ENCODE assay signal across 19 mouse cellular contexts in the genomic region with DNA sequence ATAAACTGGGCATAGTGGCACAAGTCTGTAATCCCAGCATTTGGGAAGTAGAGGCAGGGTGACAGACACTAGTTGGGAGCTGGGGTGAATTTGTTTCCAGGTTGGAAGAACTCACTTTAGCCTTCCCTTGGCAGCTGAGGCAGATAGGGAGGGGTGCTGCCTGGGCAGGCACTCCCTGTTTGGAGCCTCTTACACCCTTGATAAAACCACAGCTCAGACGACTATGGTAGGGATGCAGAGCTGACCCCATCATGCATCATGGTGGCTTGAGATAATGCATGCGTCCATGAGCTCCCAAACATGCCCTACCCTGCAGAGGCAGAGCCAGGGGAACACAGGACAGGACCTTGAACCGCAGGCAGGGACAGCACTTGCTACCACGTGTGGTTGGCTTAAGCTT.
A peak's percentile ranks its signal among the peaks of the same experiment; 100 is the strongest.
DNase-seq lines count a peak whose midpoint lies in the region; ATAC-seq and TF ChIP-seq lines count a peak whose summit lies in the region.
"Had no signal": no experiment of that assay in that cellular context is flagged by ENCODE, and none has a peak within 500 bp of the region (broad histone marks: within the 10 kb centered on the region; RNA-seq: fewer than 3 reads in every experiment).

No protein-coding gene starts in this region.

- no peak overlapping the region for H3K9ac ChIP-seq in liver, embryonic 14.5 days (replicated peaks)
- H3K9ac ChIP-seq: forebrain, embryonic 15.5 days; heart, embryonic 15.5 days; hindbrain, embryonic 13.5 days had no signal

- no peaks in the 10 kb centered on the region for H3K36me3 ChIP-seq in liver, embryonic 14.5 days (replicated peaks; ENCODE audit: control insufficient read depth, insufficient read depth, low read depth)

- TF ChIP-seq CTCF in liver, embryonic 14.5 days (IDR thresholded peaks at IDR 0.05; ENCODE audit: low read depth), result no peak

- no peak for TF ChIP-seq EP300 in liver, embryonic 14.5 days (IDR thresholded peaks at IDR 0.05; ENCODE audit: low read depth)

- H3K27me3 ChIP-seq in liver, embryonic 14.5 days (ENCODE audit: control insufficient read depth, insufficient read depth, low read length), result no peaks in the 10 kb centered on the region
- H3K27me3 ChIP-seq: forebrain, embryonic 15.5 days; heart, embryonic 15.5 days; hindbrain, embryonic 13.5 days had no signal

- DNase-seq in c-Kit-positive CD71-positive TER-119-positive erythroid progenitor cells, embryonic 14.5 days (ENCODE audit: low spot score), result peak; percentile 18
- DNase-seq in liver, embryonic 14.5 days (ENCODE audit: low read depth in 3 of 3, low spot score in 3 of 3), result peak in 2 of 3 experiments; percentile 27 to 28
- DNase-seq in gastrocnemius, postnatal 4 days (ENCODE audit: low spot score in 2 of 2), result no peak
- no peak for DNase-seq in testis, postnatal 14 days (ENCODE audit: low spot score)
- DNase-seq: adrenal gland, postnatal 14 days; cerebellum, adult 18-20 months; cerebellum, adult 9-11 months; cerebellum, postnatal 36 days; gastrocnemius, postnatal 36 days; heart, postnatal 14 days had no signal

- whole genome bisulfite sequencing in liver, embryonic 14.5 days (ENCODE audit: insufficient replicate concordance), result 39% methylated on average over 4 of the region's 4 CpGs

- H3K27ac ChIP-seq in liver, embryonic 14.5 days, result no peak overlapping the region
- H3K27ac ChIP-seq: embryonic facial prominence, embryonic 10.5 days; forebrain, embryonic 15.5 days; heart, embryonic 15.5 days; hindbrain, embryonic 13.5 days; hindbrain, postnatal 0 days had no signal

- no peaks in the 10 kb centered on the region for H3K9me3 ChIP-seq in liver, embryonic 14.5 days (ENCODE audit: control insufficient read depth, low read length)
- H3K9me3 ChIP-seq: embryonic facial prominence, embryonic 10.5 days; forebrain, embryonic 15.5 days; heart, embryonic 15.5 days; hindbrain, embryonic 13.5 days had no signal

- H3K4me3 ChIP-seq in liver, embryonic 14.5 days (ENCODE audit: insufficient read depth in 1 of 2, low read depth in 2 of 2, low read length in 2 of 2), result no peak overlapping the region
- H3K4me3 ChIP-seq: embryonic facial prominence, embryonic 10.5 days; erythroblast, embryonic 14.5 days; forebrain, embryonic 15.5 days; heart, embryonic 15.5 days; hindbrain, embryonic 13.5 days had no signal

- H3K4me2 ChIP-seq in liver, embryonic 14.5 days (ENCODE audit: low read depth), result no peak overlapping the region
- H3K4me2 ChIP-seq: forebrain, embryonic 15.5 days; heart, embryonic 11.5 days; heart, embryonic 15.5 days; hindbrain, embryonic 13.5 days had no signal

- H3K4me1 ChIP-seq in liver, embryonic 14.5 days (replicated peaks; ENCODE audit: control insufficient read depth in 2 of 2, insufficient read depth in 2 of 2, low read length in 1 of 2), result peaks cover 10 to 31% of the 10 kb centered on the region in 2 experiments; a peak in 3 of 4 replicates
- H3K4me1 ChIP-seq: embryonic facial prominence, embryonic 10.5 days; forebrain, embryonic 15.5 days had no signal

- peak; percentile 79 for ATAC-seq in erythroid progenitor cell, adult 5-6 weeks (replicated peaks; ENCODE audit: low FRiP score, poor library complexity, severe bottlenecking)
- peak; percentile 83 for ATAC-seq in liver, embryonic 14.5 days (ENCODE audit: insufficient read depth)
- peak; percentile 58 for ATAC-seq in megakaryocyte-erythroid progenitor cell, adult 5-6 weeks (replicated peaks; ENCODE audit: low FRiP score, low TSS enrichment, poor library complexity, severe bottlenecking)
- ATAC-seq: forebrain, embryonic 15.5 days; hindbrain, postnatal 0 days had no signal

Comparison
In these comparisons a context has a peak if more than half of its experiments do, and no peak if none do; other contexts are left out.
1. DNase-seq: peak in c-Kit-positive CD71-positive TER-119-positive erythroid progenitor cells, embryonic 14.5 days (single experiment) and liver, embryonic 14.5 days (2 of 3); none in gastrocnemius, postnatal 4 days (0 of 2) and testis, postnatal 14 days (single experiment).
2. Peak in every context shown above with its lines, with median percentiles within 50 percentile points of each other: ATAC-seq.